Mouse (Mus musculus): ENCODE data around the gene 4930402H24Rik.
"Not testable (repeated sequence)": the region's sequence is repeated elsewhere in the genome, so short reads cannot be mapped to it uniquely, and the experiment has no call there.

4930402H24Rik gene

DNA sequence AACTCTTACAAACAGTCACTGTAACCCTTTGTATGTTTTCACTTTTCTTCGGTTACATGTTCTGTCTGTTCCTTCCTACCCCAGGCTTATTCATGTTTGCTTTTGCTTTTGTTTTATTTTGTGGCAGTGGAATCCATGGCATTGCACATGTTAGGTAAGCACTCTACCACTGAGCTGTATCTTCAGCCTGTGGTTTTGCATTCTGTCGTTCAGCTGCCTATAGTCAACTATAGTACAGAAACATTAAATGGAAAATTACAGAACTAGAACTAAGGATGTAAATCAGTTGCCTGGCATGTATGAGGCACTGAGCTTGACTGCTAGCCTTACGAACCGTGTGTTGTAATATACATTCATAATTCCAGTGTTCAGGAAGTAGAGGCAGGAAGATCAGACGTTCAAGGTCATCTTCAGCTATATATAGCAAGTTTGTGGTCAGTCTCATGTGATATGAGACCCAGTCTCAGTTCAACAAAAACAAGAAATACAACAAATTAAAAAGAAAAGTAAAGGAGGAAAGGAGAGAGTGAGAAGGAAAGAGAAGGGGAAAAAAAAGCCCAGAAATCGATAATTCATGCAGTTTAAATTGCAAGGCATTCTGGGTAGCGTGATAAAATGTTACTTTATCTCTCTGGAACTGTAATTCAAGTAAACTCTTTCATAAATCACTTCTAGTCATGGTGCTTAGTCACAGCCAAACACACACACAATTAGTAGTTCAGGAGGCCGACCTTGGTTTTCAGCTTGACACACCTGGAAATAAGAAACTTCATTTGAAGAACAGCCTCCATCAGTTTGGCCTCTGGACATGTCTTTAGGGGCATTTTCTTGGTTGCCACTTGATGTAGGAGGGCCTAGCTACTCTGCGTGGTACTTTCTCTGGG lies 54.6 kb downstream of the 4930402H24Rik start:
- no peak for DNase-seq

DNA sequence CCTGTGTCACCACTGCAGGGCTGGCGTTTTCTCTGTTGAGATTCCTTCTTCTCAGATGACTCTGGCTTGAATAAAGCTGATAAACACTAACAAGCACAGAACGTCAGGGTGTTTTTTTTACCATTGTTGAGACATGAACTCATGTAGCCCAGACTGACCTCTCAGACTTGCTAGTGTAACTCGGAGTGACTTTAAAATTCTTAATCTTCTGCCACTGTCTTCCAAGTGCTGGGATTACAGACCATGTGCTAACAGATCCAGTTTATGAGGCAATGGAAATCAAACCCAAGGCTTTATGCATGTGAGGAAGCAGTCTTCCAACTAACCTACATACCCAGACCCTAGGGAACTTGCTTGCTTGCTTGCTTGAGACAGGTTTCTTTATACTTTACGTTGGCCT lies 56.5 kb downstream of the 4930402H24Rik start:
- DNase-seq: no peak

DNA sequence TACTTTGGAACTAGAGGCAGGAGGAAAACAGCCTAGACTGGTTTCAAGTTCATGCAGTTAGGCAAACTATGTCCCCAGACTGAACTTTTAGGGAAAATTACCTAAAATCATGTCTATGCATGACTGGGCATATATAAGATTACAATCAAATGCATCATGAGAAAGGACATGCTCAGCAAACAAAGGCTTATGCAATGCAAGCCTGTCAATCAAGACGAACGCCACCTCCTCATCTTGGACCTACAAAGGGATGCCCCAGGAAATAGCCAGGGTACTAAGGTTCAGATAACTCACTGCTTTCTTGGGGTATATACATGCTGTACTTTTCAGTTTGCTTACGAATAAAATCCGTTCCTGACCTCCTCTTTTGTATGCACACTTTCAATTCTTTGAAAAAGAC lies 57.9 kb downstream of the 4930402H24Rik start:
- no peak for DNase-seq

DNA sequence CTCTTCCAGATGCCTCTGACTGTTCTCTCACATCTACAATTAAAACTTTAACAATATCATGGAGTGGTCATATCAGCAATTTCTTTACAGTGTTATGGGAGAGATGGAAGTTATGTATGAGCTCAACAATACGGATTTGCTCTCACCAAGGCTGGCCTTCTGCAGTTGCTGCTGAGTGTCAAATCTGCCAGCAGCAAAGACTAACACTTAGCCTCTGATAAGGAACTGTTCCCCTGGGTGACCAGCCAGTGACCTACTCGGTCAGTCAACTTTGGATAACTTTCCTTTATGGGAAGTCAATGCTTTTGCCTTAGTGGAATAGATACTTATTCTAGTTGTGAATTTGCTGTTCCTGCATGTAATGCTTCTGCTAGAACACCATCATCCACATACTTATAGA lies 62.6 kb downstream of the 4930402H24Rik start:
- DNase-seq: no peak

DNA sequence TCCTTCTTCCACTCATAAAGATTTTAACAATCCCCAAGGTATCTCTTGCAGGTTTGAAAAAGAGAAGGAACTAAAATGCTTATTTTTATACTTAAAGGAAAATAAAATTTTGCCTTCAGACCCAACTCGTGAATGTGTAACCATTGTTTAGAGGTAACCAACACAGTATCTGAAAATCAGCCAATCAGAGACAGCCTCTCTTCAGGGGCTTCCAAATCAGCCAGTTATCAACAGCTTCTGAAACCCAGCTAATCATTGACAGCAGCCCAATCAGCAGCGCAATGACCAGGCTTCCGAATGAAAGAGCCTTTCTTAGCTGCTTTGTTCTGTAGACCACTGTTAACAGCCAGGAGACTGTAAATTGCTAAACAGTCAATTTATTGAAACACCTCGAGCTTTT lies 65.4 kb downstream of the 4930402H24Rik start:
- DNase-seq: peak; percentile 74

DNA sequence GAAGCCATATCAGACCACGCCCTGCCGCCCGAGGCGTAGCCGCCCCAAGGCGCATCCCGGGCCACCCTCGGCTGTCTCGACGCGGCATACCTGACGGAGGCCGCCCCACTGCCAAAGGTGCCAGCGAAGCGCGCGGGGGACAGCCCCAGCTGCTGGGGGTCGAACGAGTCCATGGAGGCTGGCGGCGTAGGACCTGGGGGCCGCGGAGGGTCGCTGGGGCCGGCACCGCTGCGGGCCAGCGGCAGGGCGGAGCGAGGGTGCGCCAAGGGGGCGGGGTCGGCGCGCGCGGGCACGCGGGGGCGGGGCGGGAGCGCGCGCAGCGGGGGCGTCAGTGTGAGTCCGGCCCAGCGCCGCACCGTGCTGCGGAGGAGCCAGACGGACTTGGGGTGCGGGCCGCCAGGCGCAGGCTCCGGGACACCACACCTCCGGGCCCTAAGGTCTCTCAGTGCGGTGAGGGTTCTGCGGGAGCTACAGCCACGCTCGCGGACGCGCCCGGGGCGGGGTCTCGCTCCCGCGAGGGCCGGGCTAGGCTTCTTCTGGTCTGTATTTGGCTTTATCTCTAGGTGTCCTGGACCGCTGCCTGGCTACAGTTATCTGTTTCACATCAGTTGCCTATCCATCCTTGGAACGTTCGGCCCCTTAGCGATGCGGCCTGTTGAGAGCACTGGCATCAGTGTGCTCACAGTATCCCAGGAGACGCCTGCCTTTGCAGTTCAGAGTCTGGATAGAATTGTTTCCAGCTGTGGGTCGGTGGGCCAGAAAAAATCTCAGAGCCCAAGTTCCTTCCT lies 66.1 kb downstream of the 4930402H24Rik start:
- peak; percentile 77 for DNase-seq

DNA sequence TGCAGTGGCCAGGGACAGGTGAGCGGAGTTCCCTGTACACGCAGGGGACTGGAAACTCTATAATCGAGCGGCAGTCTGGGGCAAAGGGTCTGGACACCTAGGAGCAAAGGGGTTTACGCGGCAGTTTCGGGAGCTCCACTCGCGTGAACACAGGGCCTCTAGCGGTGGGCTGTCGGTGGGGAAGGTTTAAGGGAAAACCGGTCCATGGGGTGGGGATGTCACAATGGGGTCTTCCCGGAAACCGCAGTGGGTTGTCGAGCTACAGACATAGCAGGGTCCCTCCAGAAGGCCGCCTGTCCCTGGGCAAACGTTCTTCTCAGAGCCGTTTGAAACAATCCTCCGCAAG lies 66.7 kb downstream of the 4930402H24Rik start:
- no peak for DNase-seq

DNA sequence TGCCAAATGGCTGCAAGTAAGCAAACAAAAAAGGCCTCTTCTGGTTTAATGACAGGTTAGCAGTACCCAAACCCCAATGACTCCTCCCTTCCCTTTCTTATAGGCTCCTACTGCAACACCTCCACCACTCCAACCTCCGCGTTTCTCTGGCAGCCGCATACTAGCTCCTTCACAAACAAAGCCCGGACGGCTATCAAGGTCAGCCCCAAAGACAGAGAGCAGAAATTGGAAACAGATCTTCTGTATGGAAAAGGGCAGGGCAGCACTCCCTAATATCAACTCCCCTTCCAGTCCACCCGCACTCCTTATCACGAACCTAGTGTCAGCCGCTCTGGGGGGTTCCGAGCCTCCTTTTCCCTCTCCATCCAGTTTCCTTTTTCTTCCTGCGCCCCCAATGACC lies 67.1 kb downstream of the 4930402H24Rik start:
- peak; percentile 16 for DNase-seq

DNA sequence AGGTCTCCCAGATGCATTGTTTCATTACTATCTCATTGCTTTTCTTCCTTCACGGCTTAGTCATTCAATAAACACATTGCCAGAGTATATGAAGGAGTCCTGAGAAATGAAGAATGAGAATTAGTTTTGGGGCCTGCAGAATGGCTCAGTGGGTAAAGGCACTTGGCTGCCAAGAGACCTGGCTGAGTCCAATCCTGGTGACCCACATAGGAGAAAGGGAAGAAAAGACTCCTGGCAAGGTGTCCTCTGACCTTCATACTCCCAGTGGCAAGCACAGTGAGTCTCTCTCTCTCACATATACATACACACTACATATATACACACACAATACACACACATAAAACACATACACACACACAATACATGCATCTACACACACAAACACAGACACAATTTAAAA lies 68.1 kb downstream of the 4930402H24Rik start:
- DNase-seq: peak; percentile 22

DNA sequence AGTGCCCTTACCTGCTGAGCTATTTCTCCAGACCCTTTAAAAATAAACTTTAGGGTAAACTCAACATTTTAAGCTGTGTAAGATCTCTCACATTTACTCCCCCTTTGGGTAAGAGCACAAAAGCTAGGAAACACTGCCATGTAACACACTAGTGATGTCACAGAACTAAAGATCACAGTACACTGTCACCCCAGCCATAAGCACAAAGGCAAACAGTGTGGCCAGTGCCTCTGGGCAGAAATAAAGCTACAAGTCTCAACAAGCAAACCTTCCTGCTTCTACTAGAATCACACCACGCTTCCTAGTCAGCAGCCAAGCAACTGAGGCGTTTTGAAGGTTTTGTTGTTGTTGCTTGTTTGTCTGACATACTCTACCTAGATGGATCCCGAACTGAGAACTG lies 72.5 kb downstream of the 4930402H24Rik start:
- DNase-seq: no peak

DNA sequence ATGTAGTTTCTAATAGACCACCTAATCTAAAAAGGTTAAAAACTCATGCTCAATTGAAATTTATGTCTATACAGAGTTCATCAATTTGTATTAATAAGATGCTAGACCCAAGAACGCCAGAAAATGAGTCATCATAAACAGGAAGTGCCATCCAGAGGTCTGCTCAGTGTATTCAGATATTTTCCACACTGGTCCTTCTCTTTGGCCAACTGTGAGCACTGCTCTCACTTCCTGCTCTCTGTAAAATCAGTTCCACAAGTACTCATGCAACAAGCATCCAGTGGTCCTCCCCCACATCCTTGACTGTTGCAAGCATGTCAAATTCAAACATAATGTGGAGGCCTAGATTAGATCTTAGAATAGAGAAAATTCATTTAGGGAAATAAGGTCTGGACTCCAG lies 73.6 kb downstream of the 4930402H24Rik start:
- DNase-seq: no peak

DNA sequence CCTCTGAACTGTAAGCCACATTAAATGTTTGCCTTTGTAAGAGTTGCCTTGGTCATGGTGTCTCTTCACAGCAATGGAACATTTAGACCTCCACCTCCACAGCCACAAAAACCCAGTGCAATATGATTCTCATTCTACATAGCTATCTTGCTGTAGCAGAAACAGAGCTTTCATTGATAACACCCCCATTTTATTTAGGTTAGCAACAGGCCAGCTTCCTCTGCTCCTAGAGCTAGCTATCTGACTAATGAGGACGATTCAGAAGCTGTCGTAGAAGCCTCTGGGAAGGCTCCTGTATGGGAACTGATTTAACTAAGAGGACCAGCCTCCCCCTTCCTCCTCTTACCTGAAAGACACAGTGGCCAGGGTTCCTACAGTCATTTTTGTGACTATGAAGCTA lies 74.2 kb downstream of the 4930402H24Rik start:
- no peak for DNase-seq

DNA sequence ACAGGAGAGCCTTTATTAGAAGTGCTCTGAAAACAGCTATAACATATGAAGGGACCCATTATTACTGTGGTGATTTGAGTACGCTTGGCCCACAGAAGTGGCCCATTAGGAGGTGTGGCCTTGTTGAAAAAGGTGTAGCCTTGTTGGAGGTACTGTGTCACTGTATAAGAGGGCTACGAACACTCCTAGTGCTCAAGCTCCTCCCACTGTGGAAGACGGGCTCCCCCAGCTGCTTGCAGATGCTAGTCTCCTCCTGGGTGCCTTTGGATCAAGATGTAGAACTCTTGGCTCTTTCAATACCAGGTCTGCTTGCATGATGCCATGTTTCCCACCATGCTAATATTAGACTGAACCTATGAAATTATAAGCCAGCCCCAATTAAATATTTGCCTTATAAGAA lies 76.0 kb downstream of the 4930402H24Rik start:
- DNase-seq: no peak

DNA sequence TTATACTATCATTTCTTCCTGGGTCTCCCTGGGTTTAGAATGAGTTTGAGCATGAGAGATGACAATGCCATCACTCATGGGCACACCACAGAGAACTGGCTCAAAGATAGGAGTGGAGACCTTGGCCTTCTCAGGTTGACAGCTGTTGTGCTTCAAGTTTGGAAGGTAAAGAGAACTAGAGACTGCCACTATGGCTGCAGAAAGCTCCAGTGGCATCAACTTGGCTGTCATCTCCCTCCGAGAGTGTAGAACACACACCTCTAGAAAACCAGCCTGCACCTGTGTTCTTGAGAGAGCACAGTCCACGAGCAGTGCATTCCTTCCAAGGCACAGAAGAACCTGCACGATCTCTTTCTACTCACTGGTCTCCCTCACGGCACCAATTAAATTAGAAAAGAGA lies 76.7 kb downstream of the 4930402H24Rik start:
- no peak for DNase-seq

DNA sequence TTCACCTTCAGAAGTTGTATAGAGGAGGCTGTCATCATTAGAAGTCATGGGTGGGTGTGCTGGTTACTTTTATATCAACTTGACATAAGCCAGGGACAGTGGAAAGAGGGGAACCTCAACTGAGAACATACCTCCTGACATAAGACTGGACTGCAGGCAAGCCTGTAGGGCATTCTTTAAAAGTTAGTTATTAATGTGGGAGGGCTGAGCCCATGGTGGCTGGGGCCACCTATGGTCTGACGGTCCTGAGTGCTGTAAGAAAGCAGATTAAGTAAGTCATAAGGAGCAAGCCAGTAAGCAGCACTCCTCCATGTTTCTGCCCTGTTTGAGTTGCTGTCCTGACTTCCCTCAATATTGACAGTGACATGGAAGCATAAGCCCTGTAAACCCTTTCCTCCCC lies 77.5 kb downstream of the 4930402H24Rik start:
- DNase-seq: no peak

DNA sequence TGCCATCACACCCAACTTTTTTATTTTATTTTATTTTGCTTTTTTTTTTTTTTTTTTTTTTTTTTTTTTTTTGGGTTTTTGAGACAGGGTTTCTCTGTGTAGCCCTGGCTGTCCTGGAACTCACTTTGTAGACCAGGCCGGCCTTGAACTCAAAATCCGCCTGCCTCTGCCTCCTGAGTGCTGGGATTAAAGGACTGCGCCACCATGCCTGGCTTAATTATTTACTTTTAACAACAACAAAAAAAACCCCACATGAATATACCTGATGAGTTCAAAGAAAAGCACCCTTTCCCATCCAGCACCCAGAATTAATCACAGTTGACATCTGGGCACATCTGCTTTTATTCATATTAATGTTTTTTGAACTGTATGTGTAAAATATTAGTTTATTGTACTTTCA lies 78.1 kb downstream of the 4930402H24Rik start:
- not testable (repeated sequence) for DNase-seq

DNA sequence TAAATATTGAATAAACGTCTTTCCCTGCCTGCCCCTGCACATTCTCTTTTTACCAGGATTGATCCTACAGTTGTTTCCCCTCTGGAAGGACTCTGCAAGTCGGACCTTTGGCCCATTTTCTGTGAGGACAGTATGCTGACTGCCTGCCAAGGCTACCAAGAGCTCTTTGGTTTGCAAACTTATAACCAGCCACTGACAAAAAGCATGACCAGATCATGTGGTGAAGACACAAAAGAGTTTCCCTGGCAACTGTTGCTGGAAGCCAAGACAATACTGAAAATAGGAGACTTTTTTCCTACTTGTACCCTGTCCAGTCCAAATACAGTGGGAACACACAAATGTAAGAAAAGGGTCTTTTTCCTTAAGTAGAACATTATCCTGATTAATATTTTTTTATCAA lies 78.8 kb downstream of the 4930402H24Rik start:
- DNase-seq: peak; percentile 12

DNA sequence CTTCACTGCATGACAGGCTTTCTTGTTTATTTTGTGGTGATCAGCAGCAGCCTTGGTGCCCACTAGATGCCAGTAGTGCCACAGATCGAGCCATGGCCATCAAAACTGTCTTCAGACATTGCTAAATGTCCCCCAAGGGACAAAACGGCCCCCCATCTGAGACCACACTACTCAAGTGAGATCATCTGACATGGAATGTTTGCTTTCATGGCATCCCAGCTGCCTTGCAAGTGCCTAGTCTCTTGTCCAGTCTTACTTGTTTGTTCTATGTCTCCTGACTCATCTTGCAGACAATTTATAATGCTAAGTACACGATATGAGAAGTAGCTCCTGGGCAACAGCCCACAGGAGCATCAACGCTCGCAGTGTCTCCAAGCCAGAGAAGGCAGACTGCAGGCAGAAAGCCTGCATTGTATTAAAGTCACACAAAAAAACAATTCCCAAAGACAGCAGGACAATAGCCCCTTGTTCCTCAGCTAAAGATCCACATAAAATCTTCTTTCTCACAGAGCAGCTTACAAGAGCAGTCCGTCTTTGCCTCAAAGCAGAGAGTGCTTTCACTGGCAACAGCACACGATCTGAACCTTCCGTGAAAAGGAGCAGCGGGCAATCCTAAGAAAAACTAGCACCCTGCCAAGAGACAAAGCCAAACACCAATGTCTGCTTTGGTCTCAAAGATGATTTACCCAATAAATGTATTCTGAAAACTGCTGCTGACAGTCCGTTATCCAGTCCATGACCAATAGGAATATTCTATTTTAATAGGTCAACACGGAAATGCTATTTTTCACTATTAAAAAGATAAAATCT lies 87.2 kb downstream of the 4930402H24Rik start:
- DNase-seq: peak; percentile 14

DNA sequence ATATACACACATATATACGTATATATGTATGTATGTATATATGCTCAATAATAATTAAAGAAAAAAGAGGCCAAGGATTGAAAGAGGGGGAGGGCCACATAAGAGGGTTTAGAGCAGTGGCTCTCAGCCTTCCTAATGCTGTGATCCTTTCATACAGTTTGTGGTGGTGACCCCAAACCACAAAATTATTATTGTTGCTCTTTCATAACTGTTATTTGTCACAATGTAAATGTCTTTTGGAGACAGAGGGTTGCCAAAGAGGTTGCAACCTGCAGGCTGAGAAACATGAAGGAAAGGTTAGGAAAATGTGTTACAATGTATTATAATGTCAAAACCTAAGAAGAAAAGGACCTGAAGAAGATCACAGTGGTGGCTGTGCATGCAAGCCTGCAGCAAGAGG lies 88.3 kb downstream of the 4930402H24Rik start:
- no peak for DNase-seq

DNA sequence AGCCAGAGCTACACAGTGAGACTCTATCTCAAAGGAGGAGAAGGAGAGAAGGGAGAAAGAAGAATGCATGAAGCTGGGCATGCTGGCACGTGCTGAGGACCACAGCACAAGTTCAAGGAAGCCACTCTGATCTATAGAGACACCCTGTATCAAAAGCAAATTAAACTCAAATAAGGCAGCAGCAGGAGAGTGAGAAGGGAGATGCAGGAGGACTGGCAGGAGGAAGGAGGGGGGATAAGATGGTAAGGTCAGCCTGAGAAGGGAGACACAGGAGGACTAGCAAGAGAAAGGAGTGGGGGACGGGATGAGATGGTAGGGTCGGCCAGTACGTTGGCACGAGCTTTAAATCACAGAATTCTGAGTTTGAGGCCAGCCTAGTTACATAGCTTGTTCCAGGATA lies 90.0 kb downstream of the 4930402H24Rik start:
- no peak for DNase-seq

DNA sequence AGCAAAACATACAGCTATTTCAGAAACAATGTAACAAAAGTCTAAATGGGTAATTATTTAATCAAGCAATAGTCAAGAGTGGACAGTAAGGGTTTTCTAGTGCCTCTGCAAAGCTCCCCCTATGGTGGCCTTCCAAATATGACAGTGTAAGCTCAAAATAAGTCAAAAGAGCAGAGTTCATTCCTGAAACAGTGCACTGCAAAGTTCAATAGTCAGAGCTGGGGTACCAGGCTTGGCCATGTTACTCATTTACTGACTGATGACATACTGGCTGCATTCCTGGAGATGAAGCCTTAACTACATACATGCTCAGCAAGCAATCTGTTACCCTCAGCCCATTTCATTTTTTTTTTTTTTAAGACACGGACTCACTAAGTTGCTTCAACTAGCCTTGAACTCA lies 91.7 kb downstream of the 4930402H24Rik start:
- no peak for DNase-seq

DNA sequence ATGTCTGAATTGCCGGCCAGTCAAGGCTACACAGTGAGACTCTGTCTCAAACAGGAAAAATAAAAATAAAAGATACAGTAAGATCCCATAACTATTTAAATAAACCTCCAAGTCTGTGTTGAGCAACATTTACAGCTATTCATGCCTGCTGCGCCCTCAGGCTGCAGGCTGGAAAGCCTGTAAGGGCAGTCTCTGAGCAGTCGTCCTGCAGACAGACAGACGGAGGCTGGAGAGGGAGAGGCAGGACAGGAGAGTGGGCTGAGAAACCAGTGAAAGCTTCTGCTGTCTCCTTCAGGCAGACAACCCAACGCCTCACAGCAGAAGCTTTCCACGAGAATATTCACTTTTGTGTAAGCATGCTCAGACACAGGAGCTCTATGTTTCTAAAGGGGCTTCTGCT lies 92.5 kb downstream of the 4930402H24Rik start:
- no peak for DNase-seq

DNA sequence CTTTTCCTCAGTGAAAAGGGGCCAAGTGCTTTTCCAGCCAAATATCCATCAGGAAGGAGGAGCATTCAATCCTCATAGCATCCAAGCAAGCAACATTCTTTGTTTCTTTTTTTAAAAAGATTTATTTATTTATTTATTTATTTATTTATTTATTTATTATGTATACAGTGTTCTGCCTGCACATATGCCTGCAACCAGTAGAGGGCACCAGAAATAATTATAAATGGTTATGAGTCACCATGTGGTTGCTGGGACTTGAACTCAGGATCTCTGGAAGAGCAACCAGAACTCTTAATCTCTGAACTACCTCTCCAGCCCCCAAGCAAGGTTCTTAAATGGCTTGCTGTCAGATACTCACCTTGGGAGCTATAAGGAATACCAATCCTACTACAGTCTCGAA lies 93.7 kb downstream of the 4930402H24Rik start:
- DNase-seq: no peak

All from cerebellum, adult 11 months (tissue).